Mouse (Mus musculus): ENCODE data around the gene Capn12.

The Capn12 gene

GRCm38 (mm10) chr7:28921722-28922465, 40.7 kb downstream of the Capn12 start:
- no peak for DNase-seq

DNA sequence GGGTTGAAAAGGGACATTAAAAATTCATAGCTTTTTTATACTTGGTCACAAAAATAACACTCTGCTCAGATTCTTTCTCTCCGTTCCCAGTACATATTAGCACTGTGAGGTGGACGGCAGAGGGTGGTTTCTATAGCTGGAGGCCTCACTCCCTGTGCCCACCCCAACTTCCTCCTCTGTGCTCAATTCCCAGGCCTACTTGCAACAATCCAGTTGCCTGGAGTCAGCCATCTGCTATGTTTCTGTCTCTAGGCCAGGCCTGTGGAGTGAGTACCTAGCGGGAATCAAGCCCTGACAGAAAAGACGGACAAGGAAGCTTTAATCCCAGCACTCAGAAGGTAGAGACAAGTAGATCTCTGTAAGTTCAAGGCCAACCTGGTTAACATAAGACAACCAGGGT, 41.4 kb downstream of the Capn12 start:
- no peak for DNase-seq

DNA sequence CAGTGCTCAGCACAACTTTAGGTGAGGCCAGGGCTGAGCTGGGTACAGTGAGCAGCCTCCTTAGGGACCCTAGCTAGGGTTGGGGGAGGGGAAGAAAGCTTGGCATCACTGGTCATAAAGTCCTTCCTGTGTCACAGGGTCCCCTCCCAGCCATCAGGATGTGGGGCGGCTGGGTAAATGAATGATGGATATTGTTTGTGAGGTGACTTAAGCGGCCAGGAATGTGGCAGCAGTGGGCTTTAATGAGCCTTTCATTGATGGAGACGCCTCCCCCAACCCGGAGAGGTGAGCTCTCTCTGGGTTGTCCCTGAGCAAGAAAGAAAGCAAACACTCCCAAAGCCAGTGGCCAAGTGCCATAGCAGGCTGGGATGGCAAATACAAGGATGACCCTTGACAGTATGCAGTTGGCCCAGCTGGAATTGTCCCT, 42.7 kb downstream of the Capn12 start:
- DNase-seq = no peak

DNA sequence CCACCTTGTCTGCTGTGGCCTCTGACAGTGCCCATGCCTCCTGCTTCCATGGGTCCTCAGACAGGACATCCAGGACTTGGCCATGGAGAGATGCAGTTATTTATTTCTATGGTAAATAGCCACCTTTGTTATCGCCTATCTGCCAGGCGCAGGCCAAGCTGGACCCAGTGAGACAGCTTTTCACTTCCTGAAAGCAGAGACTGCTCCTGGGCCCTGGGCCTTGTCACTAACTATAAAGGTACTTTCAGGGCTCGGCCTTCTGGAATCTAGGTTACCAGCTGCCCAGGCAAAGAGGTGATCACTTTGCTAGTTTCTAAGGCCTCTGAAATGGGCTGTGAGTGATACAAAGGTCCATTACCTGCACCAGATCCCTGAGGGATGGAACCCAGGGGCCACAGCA, 43.6 kb downstream of the Capn12 start:
- no peak for DNase-seq

DNA sequence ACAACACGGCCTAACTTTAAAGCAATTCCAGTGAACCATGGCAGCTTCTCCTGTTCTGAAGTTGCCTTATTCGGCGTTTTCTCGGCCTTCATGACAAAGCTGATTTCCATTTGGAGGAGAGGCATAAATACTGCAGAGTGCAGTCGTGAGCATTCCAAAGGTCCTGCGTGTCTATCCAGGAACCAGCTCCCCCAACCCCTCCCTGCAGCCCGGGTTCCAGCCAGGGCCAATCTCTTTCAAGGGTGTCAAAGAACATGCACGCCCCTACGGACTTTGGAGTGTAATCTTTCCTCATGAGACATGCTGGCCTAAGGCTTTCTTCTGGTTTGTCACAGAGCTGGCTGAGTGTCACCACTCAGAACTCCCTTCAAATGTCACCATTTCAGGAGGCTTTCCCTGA, 44.1 kb downstream of the Capn12 start:
- no peak for DNase-seq

DNA sequence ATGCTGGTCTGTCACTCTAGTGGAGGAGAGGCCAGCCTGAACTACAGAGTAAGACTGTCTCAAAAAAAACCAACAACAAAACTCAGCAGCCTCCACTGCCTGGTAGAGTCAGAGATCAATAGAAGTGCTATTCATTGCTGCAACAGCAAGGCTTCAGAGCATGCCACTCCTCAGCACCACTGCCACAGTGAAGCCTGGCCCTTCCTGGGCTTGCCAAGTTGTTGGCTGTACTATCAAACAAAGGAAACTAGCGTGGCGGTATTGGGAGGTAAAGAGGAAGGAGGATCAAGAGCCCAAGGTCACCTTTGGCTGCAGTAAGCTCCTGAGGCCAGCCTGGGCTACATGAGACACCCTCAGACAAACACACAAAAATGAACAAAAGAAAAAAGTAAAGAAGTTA, 45.0 kb downstream of the Capn12 start:
- DNase-seq = no peak

GRCm38 (mm10) chr7:28929381-28929780, 48.2 kb downstream of the Capn12 start:
- no peak for DNase-seq

GRCm38 (mm10) chr7:28930320-28931031, 49.3 kb downstream of the Capn12 start:
- no peak for DNase-seq

DNA sequence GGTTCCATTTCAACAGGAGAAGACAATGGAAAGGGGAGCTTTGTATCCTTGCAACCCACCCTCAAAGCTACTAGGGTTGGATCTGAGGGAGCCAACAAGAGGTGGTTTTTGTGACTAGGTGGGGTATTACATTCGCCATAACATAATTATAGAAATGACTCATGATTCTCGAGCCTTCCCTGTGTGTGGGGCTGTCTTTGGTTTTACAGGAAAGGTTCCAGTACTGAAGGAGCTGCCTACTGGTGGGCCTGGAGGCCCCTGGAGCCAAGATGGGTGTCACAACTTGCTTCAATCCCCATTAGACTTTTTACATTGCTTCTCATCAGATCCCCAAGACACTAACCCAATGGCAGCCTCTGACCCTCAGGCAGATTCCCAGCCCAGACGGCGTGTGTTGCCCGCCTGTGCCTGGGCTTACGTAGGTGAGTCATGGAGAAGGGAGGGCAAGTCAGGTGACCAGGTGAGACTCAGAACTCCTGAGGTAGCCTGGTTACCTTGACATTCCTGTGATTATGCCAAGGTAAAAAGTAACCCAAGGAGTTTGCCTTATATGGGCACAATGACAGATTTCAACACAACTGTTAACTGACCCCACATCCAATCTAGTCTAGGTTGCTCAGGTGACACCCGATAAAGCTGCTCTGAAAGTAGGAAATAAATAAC, 49.9 kb downstream of the Capn12 start:
- DNase-seq = no peak

GRCm38 (mm10) chr7:28931695-28932039, 50.4 kb downstream of the Capn12 start:
- no peak for DNase-seq

GRCm38 (mm10) chr7:28932421-28933041, 51.3 kb downstream of the Capn12 start:
- no peak for DNase-seq

DNA sequence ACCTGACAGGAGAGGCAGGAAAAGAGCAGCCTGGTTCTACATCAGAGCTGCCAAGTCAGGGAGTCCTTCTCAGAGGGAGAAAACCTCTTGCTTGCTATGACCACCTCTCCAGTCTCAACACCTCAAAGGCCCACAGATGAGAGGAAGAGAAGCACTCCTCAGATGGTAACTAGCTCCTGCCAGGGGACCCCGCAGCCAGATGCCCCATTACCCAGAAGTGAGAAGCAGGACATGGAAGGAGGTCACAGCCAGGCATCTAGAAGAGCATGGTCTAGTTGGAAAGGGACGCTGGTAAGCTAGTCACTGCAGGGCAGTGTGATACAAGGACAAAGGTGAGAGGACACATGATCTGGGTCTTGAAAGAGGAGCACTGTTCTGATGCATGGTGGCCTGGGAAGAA, 52.6 kb downstream of the Capn12 start:
- no peak for DNase-seq

GRCm38 (mm10) chr7:28936787-28937186, 55.6 kb downstream of the Capn12 start:
- no peak for DNase-seq

DNA sequence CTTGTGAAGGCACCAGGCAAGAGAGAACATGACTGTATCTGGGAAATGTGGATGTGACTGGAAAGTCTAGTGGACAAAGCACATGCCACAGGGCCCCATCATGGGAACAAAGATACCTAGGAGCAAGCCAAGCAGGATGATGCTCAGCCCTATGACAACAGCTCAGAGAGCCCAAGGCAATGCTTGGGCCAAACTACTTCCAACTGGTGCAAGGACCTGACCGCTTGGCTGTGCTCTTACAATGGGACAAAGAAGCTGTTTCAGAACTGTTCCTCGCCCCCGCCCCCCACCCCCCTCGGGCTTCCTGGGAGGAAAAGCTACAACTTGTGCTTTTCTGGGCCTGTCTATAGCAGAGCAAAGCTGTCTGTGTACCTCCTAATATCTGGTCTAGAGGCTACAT, 57.4 kb downstream of the Capn12 start:
- no peak for DNase-seq

DNA sequence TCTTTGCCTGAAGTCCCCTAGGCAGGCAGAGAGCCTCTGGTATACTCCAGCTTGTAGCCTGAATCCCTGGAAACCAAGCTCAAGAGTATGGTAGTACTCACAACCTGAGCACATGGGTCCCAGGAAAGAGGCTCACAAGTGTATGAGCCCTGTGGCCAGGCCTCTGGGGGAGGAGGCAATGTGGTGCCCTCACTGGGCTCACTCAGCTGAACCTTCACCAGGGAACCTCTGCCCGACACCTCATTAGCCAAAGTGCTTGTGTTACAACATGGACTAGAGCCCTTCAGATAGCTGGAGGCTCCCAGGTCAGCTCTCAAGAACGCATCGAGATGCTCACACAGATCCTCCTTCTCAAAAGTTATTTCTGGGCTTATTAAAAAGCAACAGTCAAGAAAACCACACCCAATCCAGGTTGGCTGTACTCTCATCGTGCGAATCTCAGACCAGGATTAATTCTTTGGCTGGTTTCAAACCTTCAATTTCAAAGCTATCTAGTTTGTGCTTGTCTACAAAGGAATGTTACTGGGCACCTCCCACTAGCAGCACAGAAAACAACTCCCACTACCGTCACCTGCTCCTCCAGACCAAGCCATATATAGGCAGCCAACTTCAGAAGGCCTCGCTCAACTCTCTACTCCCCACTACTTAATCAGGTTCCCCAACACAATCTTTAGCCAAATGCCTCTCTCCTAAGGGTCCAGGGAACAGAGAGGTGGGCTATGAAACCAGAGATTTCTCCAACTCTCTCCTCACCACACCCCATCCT, 58.4 kb downstream of the Capn12 start:
- no peak for DNase-seq

DNA sequence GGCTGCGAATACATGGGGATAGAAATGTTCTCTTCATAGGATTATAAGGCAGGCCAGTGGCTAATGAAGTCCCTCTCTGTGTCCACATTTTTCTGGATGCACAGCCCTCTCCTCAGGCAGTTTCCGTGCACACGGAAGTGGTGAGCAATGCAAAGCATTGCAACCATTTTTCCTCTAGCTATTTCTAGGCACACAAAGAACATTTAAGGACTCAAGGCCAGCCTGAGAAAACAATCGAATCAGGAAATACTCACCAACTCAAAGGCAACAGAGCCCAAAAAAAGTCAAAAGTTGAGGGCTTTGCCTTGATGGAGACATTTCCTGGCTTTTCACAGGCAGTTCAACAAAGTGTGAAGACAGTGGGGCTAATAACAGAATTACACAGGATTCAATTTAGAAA, 59.9 kb downstream of the Capn12 start:
- no peak for DNase-seq

GRCm38 (mm10) chr7:28941542-28941941, 60.3 kb downstream of the Capn12 start:
- no peak for DNase-seq

Measured in cerebellum, adult 8-10 months (tissue).